Mouse (Mus musculus): ENCODE results near the gene Tuba1c.
"Not testable (repeated sequence)": the region's sequence is repeated elsewhere in the genome, so short reads cannot be mapped to it uniquely, and the experiment has no call there.

The Tuba1c gene

GRCm38 (mm10) chr15:99032041-99032725, 2.5 kb downstream of the Tuba1c start:
- no peak for DNase-seq (ENCODE audit: low read depth, low spot score)
- Histone ChIP-seq H3K36me3 (ENCODE audit: control insufficient read depth, insufficient read depth, low read length, poor library complexity, severe bottlenecking) (peaks cover 6% of the 10 kb centered on the region), H3K27me3 (ENCODE audit: control insufficient read depth, insufficient read depth, low read length, poor library complexity, severe bottlenecking) (no peaks in the 10 kb centered on the region)

GRCm38 (mm10) chr15:99032726-99033250, 3.1 kb downstream of the Tuba1c start:
- peaks cover 6% of the 10 kb centered on the region for H3K36me3 ChIP-seq (ENCODE audit: control insufficient read depth, insufficient read depth, low read length, poor library complexity, severe bottlenecking)
- H3K27me3 ChIP-seq (ENCODE audit: control insufficient read depth, insufficient read depth, low read length, poor library complexity, severe bottlenecking), result no peaks in the 10 kb centered on the region
- no peak for DNase-seq (ENCODE audit: low read depth, low spot score)

GRCm38 (mm10) chr15:99033498-99034270, 4.0 kb downstream of the Tuba1c start:
- peaks cover 6% of the 10 kb centered on the region for H3K36me3 ChIP-seq (ENCODE audit: control insufficient read depth, insufficient read depth, low read length, poor library complexity, severe bottlenecking)
- H3K27me3 ChIP-seq (ENCODE audit: control insufficient read depth, insufficient read depth, low read length, poor library complexity, severe bottlenecking), result no peaks in the 10 kb centered on the region
- no peak for DNase-seq (ENCODE audit: low read depth, low spot score)

- peaks cover 8% of the 10 kb centered on the region for H3K36me3 ChIP-seq (ENCODE audit: control insufficient read depth, insufficient read depth, low read length, poor library complexity, severe bottlenecking)
- DNase-seq (ENCODE audit: low read depth, low spot score), result no peak
- no peaks in the 10 kb centered on the region for H3K27me3 ChIP-seq (ENCODE audit: control insufficient read depth, insufficient read depth, low read length, poor library complexity, severe bottlenecking)
Measured at GRCm38 (mm10) chr15:99035431-99035830, 5.7 kb downstream of the Tuba1c start.

GRCm38 (mm10) chr15:99036249-99036905, 6.7 kb downstream of the Tuba1c start:
- Histone ChIP-seq H3K36me3 (ENCODE audit: control insufficient read depth, insufficient read depth, low read length, poor library complexity, severe bottlenecking) (peaks cover 8% of the 10 kb centered on the region), H3K27me3 (ENCODE audit: control insufficient read depth, insufficient read depth, low read length, poor library complexity, severe bottlenecking) (no peaks in the 10 kb centered on the region)
- DNase-seq (ENCODE audit: low read depth, low spot score), result no peak

GRCm38 (mm10) chr15:99038025-99038424, 8.3 kb downstream of the Tuba1c start:
- Histone ChIP-seq H3K27me3 (ENCODE audit: control insufficient read depth, insufficient read depth, low read length, poor library complexity, severe bottlenecking) (no peaks in the 10 kb centered on the region), H3K36me3 (ENCODE audit: control insufficient read depth, insufficient read depth, low read length, poor library complexity, severe bottlenecking) (peaks cover 8% of the 10 kb centered on the region)
- DNase-seq (ENCODE audit: low read depth, low spot score), result no peak

GRCm38 (mm10) chr15:99038797-99039196, 9.1 kb downstream of the Tuba1c start:
- H3K36me3 ChIP-seq (ENCODE audit: control insufficient read depth, insufficient read depth, low read length, poor library complexity, severe bottlenecking), result peaks cover 8% of the 10 kb centered on the region
- DNase-seq (ENCODE audit: low read depth, low spot score), result no peak
- no peaks in the 10 kb centered on the region for H3K27me3 ChIP-seq (ENCODE audit: control insufficient read depth, insufficient read depth, low read length, poor library complexity, severe bottlenecking)

- Histone ChIP-seq H3K36me3 (ENCODE audit: control insufficient read depth, insufficient read depth, low read length, poor library complexity, severe bottlenecking) (peaks cover 8% of the 10 kb centered on the region), H3K27me3 (ENCODE audit: control insufficient read depth, insufficient read depth, low read length, poor library complexity, severe bottlenecking) (no peaks in the 10 kb centered on the region)
- no peak for DNase-seq (ENCODE audit: low read depth, low spot score)
Measured at GRCm38 (mm10) chr15:99039306-99039705, 9.6 kb downstream of the Tuba1c start.

GRCm38 (mm10) chr15:99039996-99040919, 10.6 kb downstream of the Tuba1c start:
- peak; percentile 15 for DNase-seq (ENCODE audit: low read depth, low spot score)
- no peaks in the 10 kb centered on the region for H3K27me3 ChIP-seq (ENCODE audit: control insufficient read depth, insufficient read depth, low read length, poor library complexity, severe bottlenecking)
- peaks cover 5% of the 10 kb centered on the region; the same call in 1 of the 2 replicates for H3K36me3 ChIP-seq (ENCODE audit: control insufficient read depth, insufficient read depth, low read length, poor library complexity, severe bottlenecking)

GRCm38 (mm10) chr15:99040920-99041856, 11.5 kb downstream of the Tuba1c start:
- no peak for DNase-seq (ENCODE audit: low read depth, low spot score)

GRCm38 (mm10) chr15:99042334-99042733, 12.6 kb downstream of the Tuba1c start:
- DNase-seq (ENCODE audit: low read depth, low spot score), result no peak
- H3K36me3 ChIP-seq (ENCODE audit: control insufficient read depth, insufficient read depth, low read length, poor library complexity, severe bottlenecking), result 0 out of 2 replicates have a peak, but pooled peaks cover 1% of the 10 kb centered on the region
- H3K27me3 ChIP-seq (ENCODE audit: control insufficient read depth, insufficient read depth, low read length, poor library complexity, severe bottlenecking), result no peaks in the 10 kb centered on the region

More at GRCm38 (mm10) chr15:99040920-99041856, 11.5 kb downstream of the Tuba1c start:
- H3K27me3 ChIP-seq (ENCODE audit: control insufficient read depth, insufficient read depth, low read length, poor library complexity, severe bottlenecking), result no peaks in the 10 kb centered on the region
- 0 out of 2 replicates have a peak, but pooled peaks cover 1% of the 10 kb centered on the region for H3K36me3 ChIP-seq (ENCODE audit: control insufficient read depth, insufficient read depth, low read length, poor library complexity, severe bottlenecking)

GRCm38 (mm10) chr15:99044854-99045253, 15.2 kb downstream of the Tuba1c start:
- no peak for DNase-seq (ENCODE audit: low read depth, low spot score)
- H3K36me3 ChIP-seq (ENCODE audit: control insufficient read depth, insufficient read depth, low read length, poor library complexity, severe bottlenecking), result no peaks in the 10 kb centered on the region
- no peaks in the 10 kb centered on the region for H3K27me3 ChIP-seq (ENCODE audit: control insufficient read depth, insufficient read depth, low read length, poor library complexity, severe bottlenecking)

GRCm38 (mm10) chr15:99045734-99046133, 16.0 kb downstream of the Tuba1c start:
- not testable (repeated sequence) for H3K36me3 ChIP-seq (ENCODE audit: control insufficient read depth, insufficient read depth, low read length, poor library complexity, severe bottlenecking); DNase-seq (ENCODE audit: low read depth, low spot score); H3K27me3 ChIP-seq (ENCODE audit: control insufficient read depth, insufficient read depth, low read length, poor library complexity, severe bottlenecking)
